ENCODE assay signal across 25 mouse cellular contexts in the genomic region with DNA sequence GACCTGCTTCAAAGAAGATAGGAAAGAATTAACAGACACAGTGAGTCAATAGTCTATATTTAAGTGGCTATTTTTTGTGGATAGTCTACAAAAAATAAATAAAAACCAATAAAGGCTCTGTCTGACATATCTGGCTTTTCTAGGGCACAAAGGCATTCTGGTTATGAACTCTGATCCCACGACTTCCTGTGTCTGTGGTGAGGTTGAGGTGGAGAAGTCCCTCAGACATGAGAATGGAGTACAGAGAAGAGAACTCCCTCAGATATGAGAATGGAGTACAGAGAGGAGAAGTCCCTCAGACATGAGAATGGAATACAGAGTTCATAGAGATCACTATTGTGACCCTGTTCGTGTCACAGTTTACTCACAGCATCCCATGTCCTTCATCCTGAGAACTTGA.
A peak's percentile ranks its signal among the peaks of the same experiment; 100 is the strongest.
DNase-seq lines count a peak whose midpoint lies in the region; TF ChIP-seq lines count a peak whose summit lies in the region.
"Had no signal": no experiment of that assay in that cellular context is flagged by ENCODE, and none has a peak within 500 bp of the region (broad histone marks: within the 10 kb centered on the region; RNA-seq: fewer than 3 reads in every experiment).

No protein-coding gene starts in this region.

- 33% methylated on average over 2 of the region's 2 CpGs for WGBS in thymus, adult 2 months
- 63% methylated on average over 2 of the region's 2 CpGs for WGBS in lung, adult 2 months

- no peak overlapping the region for H3K27ac ChIP-seq in thymus, adult 2 months (ENCODE audit: control insufficient read depth, insufficient read depth, low read length)
- H3K27ac ChIP-seq: forebrain, embryonic 10.5 days; forebrain, embryonic 13.5 days; heart, adult 2 months; heart, embryonic 10.5 days; heart, embryonic 13.5 days; hindbrain, embryonic 14.5 days; hindbrain, postnatal 0 days had no signal

- no peak for TF ChIP-seq CTCF in thymus, adult 2 months (IDR thresholded peaks at IDR 0.05; ENCODE audit: borderline replicate concordance, control insufficient read depth, extremely low read depth, insufficient read depth, low read length, poor library complexity)
- TF ChIP-seq CTCF in lung, adult 2 months (IDR thresholded peaks at IDR 0.05; ENCODE audit: insufficient read depth, low read length) = no peak

- no peak overlapping the region for H3K4me3 ChIP-seq in thymus, adult 2 months (ENCODE audit: control insufficient read depth, insufficient read depth, low read length)
- no peak overlapping the region for H3K4me3 ChIP-seq in lung, adult 2 months (replicated peaks; ENCODE audit: extremely low read depth, low read depth, low read length)
- H3K4me3 ChIP-seq: forebrain, embryonic 10.5 days; forebrain, embryonic 13.5 days; heart, adult 2 months; heart, embryonic 10.5 days; heart, embryonic 13.5 days had no signal

- H3K36me3 ChIP-seq in thymus, adult 2 months (ENCODE audit: control insufficient read depth, insufficient read depth, low read length) = no peaks in the 10 kb centered on the region
- H3K36me3 ChIP-seq: forebrain, embryonic 10.5 days; heart, embryonic 10.5 days; heart, embryonic 13.5 days had no signal

- no peak for TF ChIP-seq POLR2A in thymus, adult 2 months (IDR thresholded peaks at IDR 0.05; ENCODE audit: control insufficient read depth, extremely low read depth, insufficient read depth, low read length, poor library complexity)
- no peak for TF ChIP-seq POLR2A in lung, adult 2 months (IDR thresholded peaks at IDR 0.05; ENCODE audit: borderline replicate concordance, extremely low read depth, low read depth, low read length)

- no peaks in the 10 kb centered on the region for H3K27me3 ChIP-seq in thymus, adult 2 months (ENCODE audit: control insufficient read depth, insufficient read depth, low read length)
- H3K27me3 ChIP-seq: forebrain, embryonic 13.5 days; heart, embryonic 13.5 days had no signal

- peak; percentile 22 for DNase-seq in thymus, adult 2 months
- DNase-seq in thymus, postnatal 36 days = no peak
- DNase-seq in thymus, postnatal 25 days = peak; percentile 37
- DNase-seq in thymus, postnatal 4 days = no peak
- DNase-seq in T-cell, adult 2 months (ENCODE audit: low spot score) = peak; percentile 70
- peak; percentile 76 for DNase-seq in naive thymus-derived CD4-positive, alpha-beta T cell, adult 2 months (ENCODE audit: low read depth)
- DNase-seq in lung, adult 2 months = no peak
- no peak for DNase-seq in adrenal gland, adult (ENCODE audit: inconsistent age in 2 of 2, low spot score in 1 of 2)
- DNase-seq: adrenal gland, adult 8-10 months; adrenal gland, postnatal 25 days; cerebellum, adult 11-12 months; cerebellum, adult 8-10 months; cerebellum, postnatal 10 days; cerebellum, postnatal 36 days; gastrocnemius, postnatal 10 days; gastrocnemius, postnatal 36 days; heart, adult 2 months; heart, postnatal 14 days; heart, postnatal 4 days had no signal

- H3K4me1 ChIP-seq in thymus, adult 2 months (replicated peaks; ENCODE audit: control insufficient read depth, insufficient read depth, low read length) = peaks cover 29% of the 10 kb centered on the region
- no peaks in the 10 kb centered on the region for H3K4me1 ChIP-seq in lung, adult 2 months (ENCODE audit: control insufficient read depth, insufficient read depth, low read length)
- H3K4me1 ChIP-seq: heart, embryonic 13.5 days had no signal

Comparison
In these comparisons a context has a peak if more than half of its experiments do, and no peak if none do; other contexts are left out.
1. DNase-seq: peak in thymus, adult 2 months (single experiment), thymus, postnatal 25 days (single experiment), T-cell, adult 2 months (single experiment) and naive thymus-derived CD4-positive, alpha-beta T cell, adult 2 months (single experiment); none in thymus, postnatal 36 days (0 of 2), thymus, postnatal 4 days (single experiment), lung, adult 2 months (single experiment) and adrenal gland, adult (0 of 2).